Mouse (Mus musculus): Measurements from ENCODE around the gene Cdc42se1.

Gene Cdc42se1

DNA sequence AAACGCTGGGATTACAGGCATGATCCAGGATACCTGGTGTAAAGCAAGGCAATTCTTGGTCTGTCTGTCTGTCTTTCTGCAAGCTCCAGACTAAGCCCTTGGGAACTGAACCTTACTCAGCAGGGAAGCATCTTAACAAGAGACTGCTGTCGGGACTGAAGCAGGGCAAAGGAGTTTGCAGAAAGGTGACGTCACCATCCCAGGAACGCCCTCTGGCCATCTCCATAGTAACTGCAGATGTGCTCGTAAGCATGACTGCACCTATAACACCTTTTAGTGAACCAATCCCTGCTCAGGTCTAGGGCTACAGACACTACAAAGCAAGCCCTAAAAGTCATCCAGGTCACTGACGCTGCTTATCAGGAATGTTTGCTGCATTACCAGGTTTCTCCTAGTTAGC, 4.2 kb upstream of the Cdc42se1 start:
- DNase-seq (ENCODE audit: low spot score) = no peak

DNA sequence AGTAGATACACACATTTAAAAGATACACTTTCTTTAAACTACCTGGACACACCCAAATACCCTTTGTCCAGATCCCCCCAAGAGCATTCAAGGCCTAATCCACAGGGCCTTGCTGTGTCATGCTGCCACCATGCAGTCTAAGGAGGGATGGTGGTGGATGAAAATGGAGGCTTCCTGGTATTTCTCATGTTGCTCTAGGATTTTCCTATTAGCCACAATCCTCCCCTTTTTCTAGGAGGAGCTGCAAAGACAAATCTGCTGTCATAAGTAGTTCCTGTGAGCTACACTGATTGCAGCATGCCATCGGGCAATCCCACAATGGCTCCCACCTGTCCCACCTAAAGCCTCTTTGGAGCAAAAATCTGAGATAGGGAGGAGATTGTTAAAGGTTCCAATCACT, 1.3 kb upstream of the Cdc42se1 start:
- DNase-seq (ENCODE audit: low spot score) = no peak

DNA sequence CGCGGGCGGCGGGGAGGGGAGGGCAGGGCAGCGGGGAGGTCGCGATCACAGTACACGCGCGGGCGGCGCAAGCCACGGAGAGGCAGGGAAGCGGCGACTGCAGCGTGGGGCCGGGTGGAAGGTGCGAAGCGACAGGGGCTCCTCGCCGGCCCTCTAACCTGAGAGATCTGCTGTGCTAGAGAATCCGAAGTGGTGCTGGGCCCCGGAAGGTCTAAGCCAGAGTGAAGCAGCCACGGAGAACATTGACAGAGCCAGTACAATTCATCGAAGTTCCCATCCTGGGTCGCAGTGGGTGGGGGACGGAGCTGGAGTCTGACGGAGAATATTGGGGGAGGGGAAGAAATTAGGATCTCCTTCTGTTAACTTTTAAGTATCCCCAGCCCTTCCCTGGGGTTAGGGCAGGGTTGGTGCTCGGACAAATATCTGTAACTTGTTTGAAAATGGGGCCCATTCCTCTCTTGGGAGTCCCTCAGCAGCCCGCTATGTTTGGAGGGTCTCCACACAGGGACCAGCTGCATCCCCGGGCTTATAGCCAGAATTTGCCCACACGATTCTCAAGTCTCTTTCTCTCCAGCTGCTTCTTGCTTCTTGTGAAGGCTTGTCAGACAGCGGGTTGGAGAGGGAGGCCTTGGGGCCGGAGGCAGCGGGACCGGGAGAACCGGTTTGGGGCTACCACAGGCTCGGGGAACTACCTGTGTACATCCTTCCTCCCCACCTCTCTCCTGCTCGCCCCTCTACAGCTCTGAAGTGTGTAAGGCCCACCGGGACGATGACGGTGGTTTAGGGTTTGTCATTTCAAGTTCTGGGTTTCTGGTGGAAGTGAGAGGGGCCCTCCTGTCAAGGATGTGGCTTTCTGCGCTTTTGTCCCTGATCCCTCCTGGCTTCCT, 605 bp downstream of the Cdc42se1 start:
- peak; percentile 57 for DNase-seq (ENCODE audit: low spot score)

DNA sequence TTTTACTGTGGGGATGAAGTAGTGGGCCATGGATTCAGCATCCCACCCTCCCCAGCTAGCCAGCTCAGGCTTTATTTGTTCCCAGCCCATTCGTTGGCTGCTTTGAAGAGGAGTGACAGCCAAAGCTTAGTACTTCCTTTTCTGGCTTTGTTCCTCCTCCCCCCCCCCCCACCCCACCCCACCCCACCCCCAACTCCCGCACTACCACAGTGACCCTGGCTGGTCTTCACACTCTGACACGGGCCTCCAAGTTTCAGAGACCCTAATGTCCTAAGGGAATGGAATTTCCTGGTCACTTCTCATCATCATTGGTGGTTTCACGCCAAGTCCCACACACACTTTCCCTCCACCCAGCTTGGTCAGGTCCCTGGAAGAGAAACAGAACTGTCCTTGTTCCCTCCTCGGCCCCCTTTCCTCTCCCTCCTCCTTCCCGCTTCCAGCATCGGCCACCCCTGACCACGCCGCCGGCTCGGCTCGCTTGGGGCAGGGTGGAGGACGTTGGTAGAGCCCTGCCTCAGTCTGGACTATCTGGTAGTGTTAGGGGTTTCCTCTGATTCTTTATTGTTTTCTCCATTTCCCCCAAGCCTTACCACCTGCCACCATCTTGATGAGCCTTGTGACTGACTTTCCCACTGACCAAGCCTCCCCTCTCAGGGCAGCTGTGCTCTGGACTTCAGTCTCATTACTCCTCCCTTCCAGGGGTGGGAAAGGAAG, 1.4 kb downstream of the Cdc42se1 start:
- DNase-seq (ENCODE audit: low spot score) = peak; percentile 65

DNA sequence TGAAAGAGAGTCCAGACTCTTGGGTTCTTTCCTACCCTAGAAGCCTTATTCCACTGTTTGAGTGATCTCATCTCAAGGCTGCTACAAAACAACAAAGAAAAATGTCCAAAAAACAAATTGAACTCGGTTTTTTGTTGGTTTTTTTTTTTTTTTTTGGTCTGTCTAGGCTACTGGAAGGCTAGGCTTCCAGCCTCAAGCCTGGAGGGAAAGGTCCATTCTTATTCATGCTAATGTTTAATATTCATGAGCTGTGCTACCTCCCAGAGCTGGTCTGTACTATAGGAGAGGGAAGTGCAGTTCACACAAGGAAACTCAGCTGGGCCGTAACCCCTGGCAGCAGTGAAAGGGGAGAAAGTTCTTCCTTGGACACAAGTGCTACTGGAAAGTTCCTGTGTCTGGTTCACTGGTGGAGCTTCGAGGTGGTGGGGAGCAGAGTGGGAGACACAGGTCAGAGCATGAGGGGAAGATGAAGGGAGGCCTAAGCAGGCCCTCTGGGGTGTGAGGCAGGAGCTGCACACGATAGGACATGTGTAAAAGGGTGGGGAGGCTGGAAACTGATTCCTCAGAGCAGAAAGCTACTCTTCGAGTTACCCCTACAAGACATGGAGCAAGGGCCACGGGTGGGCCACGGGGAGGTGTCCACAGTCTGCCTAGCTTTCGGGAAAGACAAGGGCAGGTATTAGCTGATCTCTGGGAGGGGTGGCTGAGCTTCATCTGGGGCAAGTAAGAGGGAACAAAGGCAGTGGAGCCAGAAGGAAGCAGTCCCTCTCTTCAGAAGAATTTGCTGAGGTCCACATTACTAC, 2.2 kb downstream of the Cdc42se1 start:
- no peak for DNase-seq (ENCODE audit: low spot score)

DNA sequence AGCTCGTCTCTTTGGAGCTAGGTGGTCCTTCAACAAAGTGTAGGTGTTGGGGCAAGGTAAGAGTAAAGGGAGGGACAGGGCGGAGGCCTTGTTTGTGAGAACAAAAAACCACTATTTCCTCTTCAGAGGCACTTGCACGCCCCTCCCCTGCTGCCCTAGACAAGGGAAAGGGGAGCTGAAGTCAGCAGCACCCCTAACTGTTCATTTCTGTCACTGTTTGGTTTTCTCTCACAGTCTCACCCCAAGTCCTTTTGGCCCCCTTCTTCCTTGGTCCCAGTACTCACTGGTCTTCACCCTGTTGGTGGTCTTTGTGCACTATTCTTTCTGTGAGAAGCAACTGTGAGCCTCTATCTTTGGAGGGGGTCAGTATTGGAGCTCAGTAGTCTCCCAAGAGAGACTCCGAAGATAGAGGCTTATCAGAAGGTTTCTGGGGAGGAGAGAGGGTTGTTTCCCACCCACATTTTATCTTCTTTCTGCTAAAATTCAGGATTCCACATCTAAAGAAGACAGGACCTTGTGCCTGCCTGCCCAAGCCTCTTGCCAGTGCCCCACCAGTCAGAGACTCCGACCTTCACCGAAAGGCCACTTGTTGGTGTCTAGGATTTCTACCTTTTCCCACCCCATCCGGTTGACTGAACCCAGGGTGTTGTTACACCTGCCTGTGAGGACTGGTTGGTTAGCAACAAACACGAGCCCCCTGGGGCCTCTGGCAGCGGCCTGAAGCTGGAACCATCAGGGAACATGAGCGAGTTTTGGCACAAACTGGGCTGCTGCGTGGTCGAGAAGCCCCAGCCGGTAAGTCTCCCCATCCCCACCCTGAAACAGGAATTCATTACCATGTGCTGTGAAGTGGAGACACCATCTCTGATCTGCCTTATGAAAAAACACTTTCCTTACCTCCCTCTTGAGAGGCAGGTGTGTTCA, 3.0 kb downstream of the Cdc42se1 start, which contains the start of gene Mllt11:
TSS of gene Mllt11 (minus strand) at position 874 of the 924 bp plus-strand sequence.
- no peak for DNase-seq (ENCODE audit: low spot score)

DNA sequence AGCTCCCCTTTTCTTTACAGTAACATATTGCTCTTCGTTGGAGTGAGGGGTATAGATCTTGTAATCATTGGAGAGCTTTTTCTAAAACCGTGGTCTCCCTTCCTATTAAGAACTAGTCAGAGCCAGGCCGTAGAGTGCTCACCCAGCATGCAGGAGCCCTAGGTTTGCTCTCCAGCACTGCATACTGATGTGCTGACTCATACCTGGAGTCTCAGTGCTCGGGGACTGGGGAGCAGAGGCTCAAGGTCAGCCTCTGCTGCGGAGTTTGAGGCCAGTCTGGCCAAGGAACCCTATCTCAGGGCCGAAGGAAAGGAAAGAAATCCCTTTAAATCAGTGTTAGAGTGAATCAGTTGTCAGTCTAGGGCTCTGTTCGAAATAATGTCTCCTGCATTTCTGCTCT, 4.2 kb downstream of the Cdc42se1 start:
- DNase-seq (ENCODE audit: low spot score) = no peak

DNA sequence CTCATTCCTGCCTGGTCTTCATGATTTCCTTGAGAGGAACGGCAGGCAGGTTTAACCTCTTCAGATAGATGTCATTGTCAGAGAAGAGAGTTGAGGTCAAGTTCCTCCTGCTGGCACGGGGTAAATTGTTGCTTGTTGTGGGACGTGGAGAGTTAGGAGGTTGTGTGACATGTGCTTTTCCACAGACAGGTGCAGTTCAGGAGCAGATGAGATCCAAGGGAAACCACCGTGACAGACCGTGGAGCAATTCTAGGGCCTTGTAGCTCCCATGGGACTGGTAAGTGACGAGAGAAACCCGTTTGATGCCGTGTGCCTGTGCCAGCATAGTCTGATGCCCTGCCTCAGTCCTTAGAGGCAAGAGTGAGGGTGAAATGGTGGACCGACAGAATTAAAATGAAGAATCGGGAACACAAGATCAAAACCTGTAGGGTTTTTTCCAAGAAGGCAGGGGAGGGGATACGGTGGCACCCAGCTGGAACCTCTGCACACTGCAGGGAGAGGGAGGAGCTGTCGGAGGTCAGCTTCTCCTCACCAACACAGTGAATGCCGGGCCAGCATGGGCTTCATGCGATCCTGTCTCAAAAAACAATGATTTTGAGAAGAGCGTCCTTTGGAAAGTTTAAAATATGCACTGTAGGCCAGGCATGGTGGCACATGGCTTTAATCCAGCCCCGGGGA, 4.9 kb downstream of the Cdc42se1 start:
- no peak for DNase-seq (ENCODE audit: low spot score)

DNA sequence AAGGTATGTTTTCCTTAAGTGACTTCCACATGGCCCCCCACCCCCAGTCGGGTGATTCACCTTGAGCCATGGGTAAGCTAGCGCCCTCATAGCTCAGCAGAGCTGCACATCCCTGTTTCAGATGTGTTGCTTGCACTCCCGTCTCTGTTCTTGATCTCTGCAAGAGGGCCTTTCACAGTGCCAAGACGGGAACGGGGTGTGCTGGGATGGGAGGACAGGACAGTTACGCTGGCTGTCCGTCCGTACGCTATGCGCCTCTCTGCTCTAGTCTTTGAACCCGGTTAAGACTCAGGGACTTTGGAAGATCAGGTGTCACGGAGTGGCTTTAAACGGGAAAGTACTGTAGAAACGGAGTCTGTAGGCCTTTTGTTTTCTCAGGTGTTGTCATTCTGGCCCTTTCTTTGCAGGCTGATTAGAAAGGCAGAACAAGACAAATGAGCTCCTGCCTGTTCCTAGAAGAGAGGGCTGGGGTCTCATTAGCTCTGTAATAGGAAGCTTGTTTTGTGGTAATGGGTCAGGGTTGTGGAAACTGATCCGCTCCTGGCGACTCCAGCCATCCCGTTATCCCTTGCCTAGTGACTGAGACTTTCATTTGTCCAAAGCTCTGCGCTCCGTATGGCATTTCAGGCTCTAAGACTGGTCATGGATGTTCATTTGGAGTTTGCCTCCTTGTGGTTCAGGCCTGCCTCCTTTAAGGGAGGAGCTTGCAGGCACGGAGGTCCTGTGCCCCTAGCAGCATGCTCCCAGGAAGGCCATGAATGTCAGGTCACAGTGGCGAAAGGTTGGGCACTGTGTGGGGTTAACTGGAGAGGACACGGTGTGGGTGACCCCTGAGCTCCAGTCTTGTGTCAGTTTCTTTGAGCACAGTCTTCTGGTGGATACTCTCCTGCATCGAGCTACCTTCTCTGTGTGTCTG, 7.1 kb downstream of the Cdc42se1 start:
- no peak for DNase-seq (ENCODE audit: low spot score)

DNA sequence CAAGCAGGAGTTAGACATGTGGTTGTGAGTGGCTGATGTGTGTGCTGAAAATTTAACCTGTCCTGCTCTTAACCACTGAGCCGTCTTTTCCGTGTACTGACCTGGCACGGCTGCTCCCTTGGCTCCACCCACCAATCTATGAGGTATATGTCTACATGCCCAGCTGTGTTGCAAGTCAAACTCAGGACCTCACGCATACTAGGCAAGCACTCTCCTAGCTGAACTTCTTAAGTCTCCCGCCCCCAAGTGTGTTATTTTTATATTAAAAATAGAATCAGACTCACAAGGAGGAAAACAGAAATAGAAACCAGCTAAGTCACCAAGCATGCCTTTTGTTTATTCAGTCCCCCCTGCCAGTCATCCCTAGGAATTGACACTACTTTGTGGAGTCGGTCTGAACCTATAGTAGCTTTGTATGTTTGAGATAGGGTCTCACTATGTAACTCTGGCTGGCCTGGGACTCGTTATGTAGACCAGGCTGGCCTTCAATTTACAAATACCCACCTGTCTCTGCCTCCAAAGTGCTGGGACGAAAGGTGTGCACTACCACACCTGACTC, 9.1 kb downstream of the Cdc42se1 start:
- no peak for DNase-seq (ENCODE audit: low spot score)

DNA sequence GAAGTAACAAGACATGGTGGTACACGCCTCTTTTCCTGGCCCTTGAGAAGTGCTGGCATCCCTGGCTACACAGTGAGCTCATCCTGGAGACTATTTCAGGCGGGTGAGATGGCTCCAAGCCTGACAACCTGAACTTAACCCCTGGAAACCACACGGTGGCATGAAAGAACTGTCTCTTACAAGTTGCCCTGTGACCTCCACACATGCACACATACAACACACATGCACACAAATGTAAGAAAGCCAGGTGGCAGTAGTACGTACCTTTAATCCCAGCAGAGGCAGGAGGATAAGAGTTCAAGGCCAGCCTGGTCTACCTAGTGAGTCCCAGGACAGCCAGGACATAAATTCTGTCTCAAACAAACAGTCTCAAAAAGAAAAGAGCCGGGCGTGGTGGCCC, 10.5 kb downstream of the Cdc42se1 start:
- DNase-seq (ENCODE audit: low spot score) = no peak

DNA sequence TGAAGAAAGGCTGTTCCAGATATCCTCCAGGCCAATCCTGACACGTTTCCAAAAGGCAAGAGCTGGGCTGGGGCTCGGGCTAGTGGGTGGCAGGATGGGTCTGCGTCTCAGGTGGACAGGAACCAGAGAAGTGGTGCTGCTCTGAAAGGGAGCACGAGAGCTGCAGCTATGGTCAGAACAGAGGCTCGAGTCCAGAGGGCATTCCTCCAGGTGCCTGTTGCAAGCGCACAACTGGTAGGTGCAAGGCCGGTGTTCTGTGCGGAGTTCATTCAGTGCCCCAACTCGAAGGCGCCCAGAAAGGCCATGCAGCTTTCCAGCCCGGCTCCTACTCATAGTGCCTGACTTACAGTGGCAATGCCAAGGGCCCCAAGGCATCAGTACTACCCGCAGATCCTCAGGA, 11.4 kb downstream of the Cdc42se1 start:
- no peak for DNase-seq (ENCODE audit: low spot score)

DNA sequence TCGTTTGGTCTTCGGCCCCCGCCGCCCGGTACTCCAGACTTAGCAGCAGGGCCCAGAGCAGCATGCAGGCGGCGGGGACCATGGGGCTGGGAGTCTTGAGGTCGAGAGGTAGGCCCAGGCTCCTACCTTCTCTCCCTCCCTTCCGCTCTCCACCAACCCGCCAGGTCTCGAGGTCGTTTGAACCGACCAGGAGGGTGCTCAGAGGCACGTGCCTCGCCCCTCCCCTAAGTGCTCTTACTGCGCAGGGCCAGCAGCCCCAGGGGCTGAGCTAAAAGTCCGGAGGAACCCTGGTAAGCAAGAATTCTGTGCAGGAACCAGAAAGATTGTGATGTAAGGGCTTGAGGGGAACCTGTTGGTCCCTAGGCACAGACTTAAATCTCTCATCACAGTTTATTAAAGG, 12.4 kb downstream of the Cdc42se1 start:
- no peak for DNase-seq (ENCODE audit: low spot score)

DNA sequence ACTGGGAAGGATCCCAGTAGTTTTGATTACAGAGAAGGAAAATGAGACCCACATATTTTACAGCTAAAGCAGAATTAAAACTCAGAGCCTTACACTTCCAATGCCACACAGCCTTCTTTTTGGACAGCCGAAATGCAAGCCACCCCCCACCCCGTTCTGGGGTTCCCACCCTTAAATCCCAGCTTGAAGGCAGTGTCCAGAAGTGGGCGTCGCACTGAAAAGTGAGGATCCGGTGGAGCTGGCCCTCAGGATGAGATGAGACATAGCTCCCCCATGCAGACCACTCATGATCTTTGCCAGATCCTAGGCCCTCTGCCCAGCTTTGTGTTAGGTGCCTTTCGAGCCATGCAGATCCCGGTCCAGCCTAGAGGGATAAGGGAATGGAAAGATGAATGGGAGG, 13.0 kb downstream of the Cdc42se1 start, which contains the start of gene Gm128:
TSS of gene Gm128 (minus strand) at position 101 of the 400 bp plus-strand sequence.
- no peak for DNase-seq (ENCODE audit: low spot score)

DNA sequence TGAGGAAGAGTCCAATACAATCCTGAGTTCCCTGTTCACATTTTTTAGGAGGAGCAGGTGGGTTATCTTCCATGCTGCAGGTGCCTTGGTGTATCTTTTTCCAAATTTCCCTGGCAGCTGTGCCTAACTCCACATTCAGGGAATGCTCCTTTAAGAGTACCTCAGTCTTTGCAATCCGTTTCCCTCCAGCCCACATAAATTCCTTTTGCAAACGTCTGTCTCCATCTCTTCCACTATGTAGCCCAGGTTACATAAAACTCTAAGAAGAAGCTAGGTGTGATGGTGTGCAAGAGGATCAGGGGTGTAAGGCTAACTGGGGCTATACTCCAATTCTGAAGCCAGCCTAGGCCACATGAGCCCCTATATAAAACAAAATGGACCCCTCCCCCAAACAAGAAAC, 14.6 kb downstream of the Cdc42se1 start:
- no peak for DNase-seq (ENCODE audit: low spot score)

DNA sequence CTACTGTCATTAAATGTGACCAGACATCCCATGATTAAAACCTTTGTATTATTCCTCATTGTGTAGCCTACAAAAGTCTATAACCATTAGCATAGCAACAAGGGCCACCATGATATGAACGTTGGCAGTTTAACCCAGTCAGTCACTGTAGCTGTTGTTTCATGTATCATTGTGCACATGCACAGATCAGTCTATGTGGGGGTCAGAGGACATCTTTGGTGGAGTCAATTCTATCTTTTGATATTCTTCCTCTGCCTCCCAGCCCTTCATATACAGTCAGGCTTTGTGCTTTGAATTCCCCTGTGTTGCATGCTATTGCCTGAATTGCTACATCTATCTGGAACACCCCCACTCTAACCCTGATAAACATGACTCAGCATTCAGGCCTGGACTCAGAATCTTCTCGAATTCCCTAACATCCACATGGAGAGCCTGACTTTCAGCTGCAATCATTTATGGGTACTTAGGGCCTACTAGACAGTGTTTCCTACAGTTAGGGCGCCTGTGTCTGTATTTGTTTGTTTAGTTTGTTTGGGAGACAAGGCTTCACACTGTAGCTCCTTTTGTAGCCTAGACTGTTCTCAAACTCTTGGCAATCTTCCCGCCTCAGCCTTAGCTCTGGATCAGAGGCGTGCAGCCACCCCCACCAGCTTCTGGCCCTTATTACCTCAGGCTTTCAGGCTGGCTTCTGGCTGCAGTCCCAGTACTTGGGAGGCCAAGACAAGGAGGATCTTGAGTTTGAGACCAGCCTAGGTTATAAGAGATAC, 18.1 kb downstream of the Cdc42se1 start:
- DNase-seq (ENCODE audit: low spot score) = peak; percentile 58

DNA sequence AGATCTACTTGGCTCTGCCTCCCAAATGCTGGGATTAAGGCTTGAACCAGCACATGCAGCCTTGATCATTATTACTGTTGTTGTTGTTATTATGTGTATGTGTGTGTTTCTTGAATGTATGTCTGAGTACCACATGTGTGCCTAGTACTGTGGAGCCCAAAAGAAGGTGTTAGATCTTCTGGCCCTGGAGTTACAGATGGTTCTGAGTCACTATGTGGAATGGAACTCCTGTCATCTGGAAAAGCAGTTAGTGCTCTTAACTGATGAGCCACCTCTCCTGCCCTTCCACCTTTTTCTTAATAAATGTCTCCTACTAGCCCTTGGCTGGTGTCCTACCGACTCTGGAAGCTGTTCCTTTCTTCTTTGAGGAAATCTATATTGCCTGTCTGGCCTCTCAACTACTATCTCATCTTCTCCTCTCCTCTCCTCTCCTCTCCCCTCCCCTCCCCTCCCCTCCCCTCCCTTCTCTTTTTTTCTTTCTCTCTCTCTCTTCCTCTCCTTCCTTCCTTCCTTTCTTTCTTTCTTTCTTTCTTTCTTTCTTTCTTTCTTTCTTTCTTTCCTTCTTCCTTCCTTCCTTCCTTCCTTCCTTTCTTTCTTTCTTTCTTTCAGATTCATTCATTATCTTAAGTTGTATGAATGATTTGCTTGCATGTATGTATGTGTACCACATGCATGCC, 19.3 kb downstream of the Cdc42se1 start:
- no peak for DNase-seq (ENCODE audit: low spot score)

DNA sequence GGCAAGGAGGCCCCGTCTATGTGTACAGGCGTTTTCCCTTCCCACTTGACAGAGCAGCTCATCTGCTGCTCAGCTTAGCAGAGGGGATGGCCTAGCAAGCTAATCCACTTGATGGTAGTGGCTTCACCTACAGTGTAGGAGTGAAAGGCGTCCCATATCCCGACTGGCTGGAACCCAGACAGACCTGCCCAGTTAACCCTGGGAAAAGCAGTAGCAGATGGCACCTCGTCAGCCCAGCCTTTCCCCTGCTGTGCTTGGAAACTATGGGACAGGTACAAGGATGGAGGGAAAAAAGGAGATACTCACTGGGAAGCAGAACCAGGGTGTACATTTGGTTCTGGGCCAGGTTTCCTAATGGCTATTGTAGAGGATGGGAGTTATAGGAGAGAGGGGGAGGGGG, 21.8 kb downstream of the Cdc42se1 start:
- DNase-seq (ENCODE audit: low spot score) = no peak
